Mouse (Mus musculus) hindbrain, embryonic 15.5 days (tissue): ENCODE results near the gene Tmprss5. TPM values are rescaled to one million over a fixed set of nuclear protein-coding genes. Genes with fewer than 3 reads are reported as not detected.

Source experiments
- ATAC-seq: fragments of 200-750 bp; cut with Nextera tagmentation; 2 replicates; pipeline ENCODE4 v1.8.0; 2017; ENCODE audit warnings: low read depth, moderate number of reproducible peaks, moderate TSS enrichment; ENCODE audit not compliant: low FRiP score
- H3K27ac ChIP-seq: fragments of 300-500 bp; sonication (generic); replicated peaks from 2 replicates; pipeline ENCODE4 v1.5.1; 2015; ENCODE audit warnings: mild to moderate bottlenecking, inconsistent platforms
- H3K27me3 ChIP-seq: fragments of 300-500 bp; sonication (generic); 2 replicates; pipeline ENCODE4 v1.6.1; 2015; ENCODE audit warnings: control low read depth, inconsistent platforms
- H3K36me3 ChIP-seq: fragments of 300-500 bp; sonication (generic); 2 replicates; pipeline ENCODE4 v1.6.1; 2015; ENCODE audit warnings: control low read depth, inconsistent platforms
- H3K4me1 ChIP-seq: fragments of 300-500 bp; sonication (generic); replicated peaks from 2 replicates; pipeline ENCODE4 v1.6.1; 2015; ENCODE audit warnings: control low read depth, inconsistent platforms
- H3K4me2 ChIP-seq: fragments of 300-500 bp; sonication (generic); 2 replicates; pipeline ENCODE4 v1.6.1; 2015; ENCODE audit warnings: moderate library complexity, mild to moderate bottlenecking, inconsistent platforms
- H3K4me3 ChIP-seq: fragments of 300-500 bp; sonication (generic); 2 replicates; pipeline ENCODE4 v1.5.1; 2015; ENCODE audit warnings: mild to moderate bottlenecking, inconsistent platforms
- H3K9ac ChIP-seq: fragments of 300-500 bp; sonication (generic); 2 replicates; pipeline ENCODE4 v1.6.1; 2015; ENCODE audit warnings: inconsistent platforms
- H3K9me3 ChIP-seq: fragments of 300-500 bp; sonication (generic); 2 replicates; pipeline ENCODE4 v1.6.1; 2016; ENCODE audit warnings: control low read depth, inconsistent platforms
- WGBS: fragments of 180-500 bp; shearing (Covaris S2); methylation state at CpG from one replicate; pipeline ENCODE4 v1.1.7; 2015; 5-methylcytosine and 5-hydroxymethylcytosine counted together
- polyA plus RNA-seq: library from polyadenylated mRNA; unstranded; fragments of >200 nt; fragmentation: Nextera tagmentation; extraction: Ambion mirVana; gene quantifications from 2 replicates; pipeline ENCODE4 v1.2.1, GENCODE M21; 2015

The Tmprss5 gene
- polyA plus RNA-seq, 1 experiment from 2014 or later = 1.4 TPM

- no peak overlapping the region for H3K4me3 ChIP-seq
- H3K9me3 ChIP-seq = no peaks in the 10 kb centered on the region
- H3K4me1 ChIP-seq = no peaks in the 10 kb centered on the region
- H3K27ac ChIP-seq = no peak overlapping the region
- no peaks in the 10 kb centered on the region for H3K36me3 ChIP-seq
- H3K4me2 ChIP-seq = no peak overlapping the region
- no peak overlapping the region for H3K9ac ChIP-seq
- WGBS = 40% methylated on average over 6 of the region's 6 CpGs
- no peak for ATAC-seq
- H3K27me3 ChIP-seq = no peaks in the 10 kb centered on the region
Measured at GRCm38 (mm10) chr9:49110476-49111220, 29.6 kb downstream of the Tmprss5 start.

- Histone ChIP-seq H3K9me3 (no peaks in the 10 kb centered on the region), H3K27me3 (no peaks in the 10 kb centered on the region), H3K4me2 (no peak overlapping the region), H3K36me3 (no peaks in the 10 kb centered on the region), H3K4me3 (no peak overlapping the region), H3K9ac (no peak overlapping the region), H3K4me1 (no peaks in the 10 kb centered on the region), H3K27ac (no peak overlapping the region)
- ATAC-seq = no peak
- WGBS = 92% methylated on average over 5 of the region's 5 CpGs
Measured at GRCm38 (mm10) chr9:49111296-49111695, 30.2 kb downstream of the Tmprss5 start.

GRCm38 (mm10) chr9:49118271-49118825 is 37.3 kb downstream of the Tmprss5 start:
- H3K9ac ChIP-seq = no peak overlapping the region
- no peaks in the 10 kb centered on the region for H3K27me3 ChIP-seq
- H3K9me3 ChIP-seq = no peaks in the 10 kb centered on the region
- no peaks in the 10 kb centered on the region for H3K4me1 ChIP-seq
- no peak for ATAC-seq
- H3K4me2 ChIP-seq = no peak overlapping the region
- H3K36me3 ChIP-seq = no peaks in the 10 kb centered on the region
- H3K27ac ChIP-seq = no peak overlapping the region
- WGBS = 43% methylated on average over 3 of the region's 3 CpGs
- H3K4me3 ChIP-seq = no peak overlapping the region

DNA sequence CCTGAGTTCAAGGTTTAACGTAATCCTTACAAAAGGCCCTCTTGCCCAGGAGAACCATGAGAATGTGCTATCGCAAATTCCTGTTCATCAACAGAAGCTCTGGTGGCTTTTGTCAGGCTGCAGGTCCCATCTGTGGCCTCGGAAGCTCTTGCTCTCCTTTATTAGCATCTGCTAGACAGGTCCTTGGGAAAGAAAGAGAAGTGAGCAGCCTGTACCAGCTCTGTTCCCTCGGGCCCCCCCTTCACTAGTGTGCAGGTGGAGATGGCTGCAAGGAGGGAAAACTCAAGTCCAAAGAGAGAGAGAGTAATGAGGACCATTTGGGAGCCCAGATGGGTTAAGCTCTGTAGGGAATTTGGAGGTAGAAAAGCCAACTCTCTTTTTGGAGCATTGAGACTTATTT is 38.7 kb downstream of the Tmprss5 start:
- Histone ChIP-seq H3K4me1 (no peaks in the 10 kb centered on the region), H3K4me3 (no peak overlapping the region), H3K27me3 (no peaks in the 10 kb centered on the region), H3K9ac (no peak overlapping the region), H3K9me3 (no peaks in the 10 kb centered on the region), H3K27ac (no peak overlapping the region), H3K36me3 (no peaks in the 10 kb centered on the region), H3K4me2 (no peak overlapping the region)
- ATAC-seq = no peak
- 85% methylated on average over 4 of the region's 4 CpGs for WGBS

GRCm38 (mm10) chr9:49125706-49126105 is 44.6 kb downstream of the Tmprss5 start:
- no peak overlapping the region for H3K4me3 ChIP-seq
- no peak for ATAC-seq
- WGBS = 67% methylated on average over 7 of the region's 7 CpGs

DNA sequence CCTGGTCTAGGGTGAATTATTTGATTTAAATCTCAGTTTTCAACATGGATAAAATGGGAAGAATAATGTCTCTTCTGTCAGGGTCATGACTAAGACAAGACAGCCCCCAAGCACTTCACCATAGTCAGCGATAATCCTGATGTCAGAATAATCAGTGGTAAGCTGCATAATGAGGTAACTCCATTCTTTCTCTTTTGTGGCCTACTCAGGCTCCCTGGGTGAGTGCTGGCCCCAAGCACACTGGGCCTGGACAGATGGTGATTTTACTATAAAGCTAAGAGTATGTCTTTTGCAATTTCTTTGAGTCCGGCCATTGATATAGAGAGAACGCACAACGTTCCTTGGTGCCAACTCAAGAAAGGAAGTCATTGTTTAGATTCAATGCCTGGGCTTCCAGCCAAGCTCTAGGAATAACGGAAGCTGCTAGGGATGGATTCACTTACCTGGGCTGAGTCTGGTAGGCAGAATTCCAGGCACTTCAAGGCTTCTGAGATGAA is 49.5 kb downstream of the Tmprss5 start:
- no peak overlapping the region for H3K4me2 ChIP-seq
- no peak overlapping the region for H3K27ac ChIP-seq
- ATAC-seq = no peak
- H3K4me3 ChIP-seq = no peak overlapping the region
- no peaks in the 10 kb centered on the region for H3K36me3 ChIP-seq
- H3K9me3 ChIP-seq = no peaks in the 10 kb centered on the region
- H3K4me1 ChIP-seq = no peaks in the 10 kb centered on the region
- WGBS = 21% methylated on average over 5 of the region's 5 CpGs
- H3K9ac ChIP-seq = no peak overlapping the region
- no peaks in the 10 kb centered on the region for H3K27me3 ChIP-seq

More at GRCm38 (mm10) chr9:49125706-49126105, 44.6 kb downstream of the Tmprss5 start:
- Histone ChIP-seq H3K36me3 (no peaks in the 10 kb centered on the region), H3K27ac (no peak overlapping the region), H3K4me1 (no peaks in the 10 kb centered on the region), H3K9me3 (no peaks in the 10 kb centered on the region), H3K4me2 (no peak overlapping the region), H3K9ac (no peak overlapping the region), H3K27me3 (no peaks in the 10 kb centered on the region)

GRCm38 (mm10) chr9:49143841-49144240 is 62.8 kb downstream of the Tmprss5 start:
- no peaks in the 10 kb centered on the region for H3K36me3 ChIP-seq

GRCm38 (mm10) chr9:49145776-49146175 is 64.7 kb downstream of the Tmprss5 start:
- 65% methylated on average over 8 of the region's 8 CpGs for WGBS
- no peak overlapping the region for H3K4me2 ChIP-seq
- ATAC-seq = 0 out of 2 replicates have a peak, but pooled peaks have one; percentile 30

More at GRCm38 (mm10) chr9:49143841-49144240, 62.8 kb downstream of the Tmprss5 start:
- no peak overlapping the region for H3K4me2 ChIP-seq
- no peaks in the 10 kb centered on the region for H3K27me3 ChIP-seq
- no peaks in the 10 kb centered on the region for H3K9me3 ChIP-seq
- WGBS = 86% methylated on average over 3 of the region's 3 CpGs
- no peak overlapping the region for H3K4me3 ChIP-seq
- H3K27ac ChIP-seq = no peak overlapping the region
- no peak for ATAC-seq
- peaks cover 3% of the 10 kb centered on the region; the same call in 1 of the 2 replicates for H3K4me1 ChIP-seq
- no peak overlapping the region for H3K9ac ChIP-seq

DNA sequence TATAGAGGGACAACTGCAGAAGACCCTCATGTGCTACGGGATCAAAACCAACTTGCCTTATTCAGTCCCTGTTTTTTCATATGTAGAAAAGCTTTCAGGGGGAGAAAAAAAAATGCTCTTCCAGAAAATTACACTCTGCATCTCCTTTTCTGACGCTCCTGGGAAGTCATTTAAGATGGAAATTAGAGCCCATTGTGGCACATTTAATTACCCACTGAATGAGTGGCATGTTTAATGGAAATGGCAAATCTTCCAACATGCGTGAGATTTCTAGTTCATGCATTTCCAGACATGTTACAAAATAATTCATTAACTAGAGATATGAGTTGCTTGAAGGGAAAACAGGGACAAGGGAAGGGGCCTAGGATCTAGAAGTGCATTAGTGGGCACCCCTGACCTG is 66.0 kb downstream of the Tmprss5 start:
- H3K9me3 ChIP-seq = no peaks in the 10 kb centered on the region
- no peak for ATAC-seq
- no peaks in the 10 kb centered on the region for H3K27me3 ChIP-seq
- peaks cover 3% of the 10 kb centered on the region; the same call in 1 of the 2 replicates for H3K4me1 ChIP-seq
- H3K36me3 ChIP-seq = no peaks in the 10 kb centered on the region
- no peak overlapping the region for H3K4me3 ChIP-seq
- WGBS = 40% methylated on average over 3 of the region's 3 CpGs
- H3K27ac ChIP-seq = no peak overlapping the region
- H3K4me2 ChIP-seq = no peak overlapping the region
- H3K9ac ChIP-seq = no peak overlapping the region

More at GRCm38 (mm10) chr9:49145776-49146175, 64.7 kb downstream of the Tmprss5 start:
- no peaks in the 10 kb centered on the region for H3K9me3 ChIP-seq
- H3K27ac ChIP-seq = no peak overlapping the region
- no peaks in the 10 kb centered on the region for H3K36me3 ChIP-seq
- peaks cover 3% of the 10 kb centered on the region; the same call in 1 of the 2 replicates for H3K4me1 ChIP-seq
- H3K27me3 ChIP-seq = no peaks in the 10 kb centered on the region
- H3K4me3 ChIP-seq = no peak overlapping the region
- H3K9ac ChIP-seq = no peak overlapping the region

Other genes with a start within 250 kb of the Tmprss5 start
- 6.8 and 7.9 TPM in 2 replicates for gene Zbtb16, start 245.0 kb upstream of the Tmprss5 start, polyA plus RNA-seq
- gene Htr3a, start 170.2 kb upstream of the Tmprss5 start, polyA plus RNA-seq = 1.3 and 3.6 TPM in 2 replicates
- 0.18 and 0.92 TPM in 2 replicates for gene Htr3b, start 116.3 kb upstream of the Tmprss5 start, polyA plus RNA-seq
- 31.0 and 31.4 TPM in 2 replicates for gene Usp28, start 95.9 kb upstream of the Tmprss5 start, polyA plus RNA-seq
- gene Zw10, start 25.6 kb upstream of the Tmprss5 start, polyA plus RNA-seq = 23.3 and 26.1 TPM in 2 replicates
- gene Gm4894, start 169.3 kb downstream of the Tmprss5 start, polyA plus RNA-seq = 0.56 TPM in 1 of 2 replicates, not detected in the other